Mouse (Mus musculus) ZHBTc4 (cell line): Measurements from ENCODE around the gene Lemd1.

Experiments used
- DNase-seq: peaks from one replicate; pipeline ENCODE4 v3.0.0-alpha.2; 2011; ENCODE audit warnings: low read depth, low spot score

Lemd1 gene

DNA sequence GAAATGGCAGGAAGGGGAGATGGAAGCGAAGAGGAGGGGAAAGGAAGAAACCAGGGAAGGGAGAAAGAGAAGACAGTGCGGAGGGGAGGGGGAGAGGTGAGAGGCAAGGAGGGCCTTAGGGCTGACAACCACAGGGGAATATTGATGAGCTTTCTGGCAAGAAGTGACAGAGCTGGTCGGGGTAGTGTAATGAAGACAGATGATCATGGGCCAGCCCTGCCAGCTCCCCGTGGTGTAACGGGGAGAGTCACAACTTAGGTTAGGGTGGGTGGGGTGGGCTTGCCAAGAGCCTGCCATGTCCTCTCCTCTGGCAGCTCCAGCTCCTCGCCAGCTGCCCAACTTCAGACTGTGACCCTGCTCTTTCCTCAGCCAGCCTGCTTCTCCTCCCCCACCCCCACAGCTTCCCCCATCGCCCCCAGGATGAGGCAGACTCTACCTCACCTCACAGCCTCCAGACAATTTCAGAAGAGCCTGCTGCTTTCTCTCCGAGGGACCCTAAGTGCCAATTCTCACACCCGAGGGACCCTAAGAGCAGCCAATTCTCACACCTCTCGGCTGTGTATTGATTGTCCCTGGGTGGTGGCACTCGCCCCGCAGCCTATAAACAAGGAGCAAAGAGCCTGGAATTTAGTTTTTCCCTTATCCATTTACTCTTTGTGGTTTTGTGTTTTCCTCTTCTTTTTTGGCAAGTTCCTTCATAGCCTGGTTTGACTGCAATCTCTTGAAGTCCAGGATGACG is 26.3 kb upstream of the Lemd1 start:
- no peak for DNase-seq

DNA sequence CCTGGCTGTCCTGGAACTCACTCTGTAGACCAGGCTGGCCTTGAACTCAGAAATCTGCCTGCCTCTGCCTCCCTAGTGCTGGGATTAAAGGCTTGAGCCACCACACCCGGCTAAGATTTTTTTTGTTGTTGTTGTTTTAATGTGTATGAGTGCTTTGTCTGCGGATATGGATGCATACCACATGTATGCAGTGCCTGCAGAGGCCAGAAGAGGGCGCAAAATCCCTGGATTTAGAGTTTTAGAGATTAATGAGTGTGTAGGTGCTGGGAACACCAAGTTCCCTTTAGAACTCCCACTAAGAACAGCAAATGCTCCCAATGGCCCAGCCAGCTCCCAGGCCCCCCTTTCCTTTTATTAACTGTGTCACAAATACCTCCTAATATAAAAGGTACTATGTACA is 25.4 kb upstream of the Lemd1 start:
- DNase-seq = peak; percentile 85

DNA sequence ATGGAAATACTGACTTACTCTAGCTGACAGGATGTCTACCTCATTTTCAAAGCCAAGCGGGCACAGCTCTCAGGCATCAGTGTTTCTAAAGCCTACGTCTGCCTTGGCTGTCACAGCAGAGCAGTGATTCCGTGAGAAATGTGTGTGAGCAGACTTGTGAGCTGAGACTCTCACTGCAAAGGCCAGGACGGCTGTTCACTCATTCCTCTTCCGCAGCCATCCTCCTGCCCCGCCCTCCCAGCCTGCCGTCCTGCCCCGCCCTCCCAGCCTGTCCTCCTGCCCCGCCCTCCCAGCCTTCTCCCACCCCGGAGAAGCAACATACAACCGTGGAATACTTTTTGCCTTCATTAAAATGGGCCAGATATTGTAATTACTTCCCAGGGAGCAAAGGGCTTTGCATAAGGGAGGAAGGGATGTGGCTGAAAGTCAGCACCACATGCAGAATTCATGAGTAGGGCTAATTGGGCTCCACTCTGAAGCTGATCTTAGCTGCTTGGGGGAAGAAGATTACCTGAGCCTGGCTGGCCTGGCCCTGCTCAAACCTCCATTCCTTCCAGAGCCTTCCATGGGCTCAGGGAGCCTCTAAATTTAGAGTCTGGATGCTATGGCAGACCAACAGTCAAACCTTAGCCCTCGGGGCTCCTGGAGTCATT is 23.0 kb upstream of the Lemd1 start:
- DNase-seq = peak; percentile 76

DNA sequence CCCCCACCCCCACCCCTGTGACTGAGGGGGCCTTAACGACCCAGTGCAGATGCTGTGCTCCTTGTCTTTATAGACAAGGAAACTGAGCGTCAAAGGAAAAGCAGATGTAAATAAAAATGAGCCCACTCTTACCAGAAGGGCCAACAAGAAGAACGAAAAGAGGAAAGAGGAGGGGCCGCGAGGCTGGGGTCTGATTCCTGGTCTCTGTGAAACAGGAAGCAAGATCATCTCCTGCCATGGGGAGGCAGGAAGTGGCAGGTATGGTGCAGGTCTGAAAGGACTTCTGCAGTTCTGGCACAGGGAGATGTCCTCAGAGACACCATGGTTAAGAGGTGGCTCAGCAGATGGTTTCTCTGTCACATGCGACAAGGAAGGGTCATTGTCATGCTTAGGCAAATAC is 20.5 kb upstream of the Lemd1 start:
- no peak for DNase-seq

DNA sequence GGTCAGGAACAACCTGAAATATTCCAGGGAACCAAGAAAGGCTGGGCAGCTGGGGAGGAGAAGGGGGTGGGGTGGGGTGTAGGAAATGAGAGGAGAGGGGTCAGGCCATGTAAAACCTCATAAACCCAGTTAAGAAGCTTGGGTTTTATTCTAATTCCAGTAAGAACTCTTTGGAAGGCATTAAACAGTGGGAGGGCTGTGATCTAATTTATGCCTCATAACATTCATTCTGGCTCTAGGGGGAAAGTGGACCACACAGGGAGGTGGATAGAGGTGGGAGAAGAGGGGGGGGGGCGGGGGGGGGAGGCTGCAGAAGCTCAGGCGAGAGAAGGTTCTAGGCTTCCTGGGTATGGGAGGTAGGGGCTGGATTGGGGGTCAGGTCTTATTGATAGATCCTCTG is 19.6 kb upstream of the Lemd1 start:
- no peak for DNase-seq

DNA sequence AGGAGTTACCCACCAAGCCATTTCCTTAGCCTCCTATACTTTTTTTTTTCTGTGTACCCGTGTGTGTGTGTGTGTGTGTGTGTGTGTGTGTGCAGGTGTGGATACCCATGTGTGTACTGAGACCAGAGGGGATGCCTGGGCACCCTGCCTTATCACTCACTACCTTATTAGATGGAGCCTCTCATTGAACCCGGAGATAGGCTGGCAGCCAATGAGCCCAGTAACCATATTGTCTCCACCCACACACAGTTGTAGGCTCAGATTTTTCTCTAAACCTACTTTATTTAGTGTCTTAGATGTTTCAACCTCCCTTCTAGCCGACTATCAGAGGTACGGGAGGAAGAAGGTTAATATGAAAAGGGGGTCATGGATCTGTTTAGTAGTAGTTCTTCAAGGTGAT is 4.9 kb upstream of the Lemd1 start:
- DNase-seq = no peak

DNA sequence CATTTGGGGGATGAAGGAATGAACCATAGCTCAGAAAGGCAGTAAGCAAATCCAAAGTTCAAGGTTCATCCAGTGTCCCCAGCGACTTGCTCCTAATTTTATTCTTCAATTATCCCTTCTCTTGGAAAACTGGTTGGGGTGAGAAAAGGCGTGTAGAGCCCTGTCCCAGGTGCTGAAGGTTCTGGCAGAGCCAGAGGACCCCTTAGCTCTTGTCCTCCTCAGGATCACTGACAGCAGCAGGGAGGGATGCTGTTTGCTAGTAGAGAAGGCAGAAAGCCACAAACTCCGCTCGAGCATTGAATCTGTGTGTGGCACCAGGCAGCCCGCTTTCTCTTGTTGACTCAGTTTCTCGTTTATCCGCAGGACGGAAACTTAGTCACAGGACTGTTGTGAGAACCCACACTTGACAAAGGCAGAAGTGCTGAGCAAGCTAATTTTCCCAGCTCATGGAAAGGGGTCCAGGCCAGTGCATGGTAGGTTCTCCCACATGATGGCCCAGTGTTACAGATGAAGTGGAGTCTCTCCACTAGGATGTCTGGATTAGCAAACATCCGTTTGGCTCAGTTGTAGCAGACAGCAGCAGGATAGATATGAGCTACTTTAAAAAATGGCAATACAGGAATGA is 2.7 kb upstream of the Lemd1 start:
- DNase-seq = peak; percentile 53

DNA sequence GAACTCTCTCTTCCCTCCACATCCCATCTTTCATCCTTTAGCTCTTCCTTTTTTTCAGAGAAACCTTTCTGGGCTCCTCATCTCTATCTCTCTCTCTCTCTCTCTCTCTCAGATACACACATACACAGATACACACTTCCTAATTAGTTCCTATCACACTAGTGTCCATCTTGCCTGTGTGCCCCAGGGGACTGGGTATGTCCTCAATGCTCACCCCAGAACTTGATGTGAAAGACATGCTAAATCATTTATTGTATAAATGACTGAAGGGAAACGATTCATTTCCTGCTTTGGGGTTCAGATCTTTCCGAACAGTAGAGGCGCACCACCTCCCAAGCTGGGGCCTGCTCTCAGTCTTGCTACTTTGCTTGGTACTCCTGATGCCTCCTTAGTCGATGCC is 2.0 kb upstream of the Lemd1 start:
- no peak for DNase-seq

DNA sequence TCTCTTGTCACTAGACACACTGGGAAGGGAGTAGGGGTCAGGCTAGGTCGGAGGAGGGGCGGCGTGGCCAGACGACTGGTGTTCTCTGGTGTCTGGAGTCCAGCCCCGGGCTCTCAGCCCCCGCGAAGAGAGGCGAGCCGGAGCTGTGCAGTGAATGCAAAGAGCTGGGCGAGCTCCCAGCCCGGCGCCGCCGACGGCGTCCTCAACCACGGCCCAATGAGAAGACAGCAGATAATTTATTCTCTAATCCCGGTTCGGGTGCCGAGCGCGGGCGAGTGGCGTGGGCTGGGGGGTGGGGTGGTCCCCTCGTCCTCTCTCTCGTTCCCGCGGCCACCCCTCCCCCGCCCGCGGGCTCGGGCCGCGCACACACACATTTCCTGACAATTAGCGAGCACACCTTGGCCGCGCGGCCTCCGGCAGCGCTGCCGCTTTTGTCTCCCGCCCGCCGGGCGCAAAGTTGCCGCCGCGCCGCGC is 1.2 kb upstream of the Lemd1 start:
- DNase-seq = peak; percentile 85

DNA sequence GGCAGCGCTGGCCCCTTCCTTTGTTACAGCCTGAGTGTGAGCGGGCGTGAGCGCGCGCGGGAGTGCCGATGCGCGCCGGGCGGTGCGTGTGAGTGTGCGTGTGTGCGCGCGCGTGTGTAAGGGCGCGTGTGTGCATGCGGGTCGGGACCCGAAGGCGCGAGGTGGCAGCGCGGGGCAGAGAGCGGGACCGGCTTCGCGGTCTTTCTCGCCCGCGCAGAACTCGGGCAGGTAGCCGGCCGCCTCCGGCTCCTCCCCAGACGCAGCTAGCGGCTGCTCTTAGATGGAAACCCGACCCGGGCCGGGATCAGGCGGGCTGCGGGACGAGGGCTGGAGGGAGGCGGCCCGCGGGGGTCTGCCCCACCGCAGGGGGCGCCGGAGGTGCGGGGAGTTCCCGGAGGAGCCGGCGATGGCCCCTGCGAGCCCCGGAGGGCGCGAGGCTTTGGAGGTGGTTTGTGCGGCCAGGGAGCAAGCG is 574 bp upstream of the Lemd1 start:
- DNase-seq = peak; percentile 59

DNA sequence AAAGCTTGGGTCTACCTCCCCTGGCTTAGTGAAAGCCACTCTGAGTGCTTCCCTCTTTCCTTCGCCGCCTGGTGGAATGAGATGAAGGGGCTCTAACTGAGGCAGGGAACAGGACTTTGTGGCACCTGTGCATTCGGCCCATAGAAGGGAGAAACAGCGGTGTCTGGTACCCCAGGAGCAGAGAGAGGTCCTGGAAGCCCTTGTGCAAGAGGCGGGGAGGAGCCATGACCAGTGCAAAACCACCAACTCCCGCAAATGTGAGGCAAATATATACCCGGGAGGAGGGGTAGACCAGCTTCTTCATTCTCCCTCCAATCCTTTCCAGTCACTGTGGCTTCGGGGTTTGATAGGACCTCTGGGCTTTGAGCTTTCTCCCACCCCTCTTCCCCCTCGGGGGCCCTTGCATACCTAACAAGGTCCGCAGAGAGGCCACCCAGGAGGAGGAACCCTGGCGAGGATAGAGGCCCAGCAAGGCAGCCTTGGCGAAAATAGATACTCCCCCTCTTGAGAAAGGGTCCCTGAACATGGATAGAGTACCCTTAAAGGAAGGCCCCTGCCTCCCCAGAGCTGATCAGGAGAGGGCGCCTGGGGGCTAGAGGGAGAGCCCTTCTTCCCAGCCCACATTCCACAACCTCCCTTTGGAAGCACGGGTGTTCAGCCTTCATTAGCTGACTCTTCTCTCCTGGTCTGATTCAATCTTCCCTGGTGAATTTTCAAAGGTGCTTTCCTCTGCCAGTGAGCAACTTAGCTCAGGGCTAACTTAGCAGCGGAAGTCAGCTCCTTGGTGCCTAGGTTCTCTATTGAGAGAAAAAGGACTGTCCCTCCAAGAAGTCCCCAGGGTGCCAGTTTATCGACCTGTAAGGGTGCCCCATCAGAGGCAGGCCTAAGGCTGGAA is 802 bp downstream of the Lemd1 start:
- peak; percentile 72 for DNase-seq

DNA sequence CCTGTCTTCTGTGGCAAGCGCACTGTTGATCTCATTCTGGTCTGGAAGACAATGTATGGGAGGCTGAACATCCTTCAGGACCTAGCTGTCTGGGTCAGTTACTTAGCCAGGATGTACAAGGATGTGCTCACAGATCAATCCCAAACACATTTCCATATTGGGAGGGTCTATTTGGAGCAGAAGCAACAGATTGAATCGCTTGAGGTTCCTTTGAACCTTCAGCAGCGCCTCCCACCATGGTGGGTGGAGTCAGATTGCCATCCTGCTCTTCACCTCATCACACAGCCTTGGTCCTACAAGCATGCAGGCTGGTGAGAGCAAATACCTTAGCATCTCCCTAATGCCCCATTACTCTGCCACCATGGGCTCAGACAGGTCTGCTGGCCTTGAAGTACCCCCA is 2.6 kb downstream of the Lemd1 start:
- DNase-seq = peak; percentile 89

DNA sequence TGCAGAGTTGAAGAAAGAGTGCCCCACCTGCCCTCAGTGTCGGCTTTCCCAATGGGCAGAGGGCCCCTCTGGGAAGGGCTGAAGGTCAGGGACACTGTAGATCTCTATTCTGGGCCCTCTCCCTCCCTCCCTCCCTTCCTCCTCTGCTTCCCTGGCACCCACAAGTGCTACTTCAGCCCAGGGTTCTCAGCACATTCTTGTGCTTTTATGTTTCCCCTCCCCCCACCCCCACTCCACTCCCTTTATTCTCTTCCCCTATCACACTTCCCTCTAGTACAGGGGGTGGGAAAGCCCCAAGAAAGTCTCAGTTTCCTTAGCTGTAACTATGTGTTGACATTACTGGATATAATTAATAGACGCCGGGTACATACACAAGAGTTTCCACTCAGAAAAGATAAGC is 3.4 kb downstream of the Lemd1 start:
- DNase-seq = peak; percentile 54

DNA sequence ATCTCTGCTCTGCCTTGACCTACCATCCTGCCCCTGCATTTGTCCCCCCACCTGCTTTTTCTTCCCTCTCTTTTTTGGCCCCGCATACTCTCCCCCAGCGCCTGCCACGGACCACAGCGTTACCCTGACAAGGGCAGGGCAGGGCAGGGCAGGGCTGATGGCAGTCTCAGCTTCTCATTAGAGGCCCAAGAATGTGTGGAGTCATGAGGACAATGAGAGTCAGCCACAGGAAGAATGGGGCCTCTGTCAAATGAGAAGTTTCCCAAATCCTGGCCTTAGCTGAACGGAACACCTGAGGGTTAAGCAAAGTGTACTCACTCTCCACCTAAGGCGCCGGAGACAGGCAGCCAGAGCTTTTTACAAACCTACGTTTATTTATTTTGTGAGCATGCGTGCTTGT is 3.9 kb downstream of the Lemd1 start:
- peak; percentile 50 for DNase-seq

DNA sequence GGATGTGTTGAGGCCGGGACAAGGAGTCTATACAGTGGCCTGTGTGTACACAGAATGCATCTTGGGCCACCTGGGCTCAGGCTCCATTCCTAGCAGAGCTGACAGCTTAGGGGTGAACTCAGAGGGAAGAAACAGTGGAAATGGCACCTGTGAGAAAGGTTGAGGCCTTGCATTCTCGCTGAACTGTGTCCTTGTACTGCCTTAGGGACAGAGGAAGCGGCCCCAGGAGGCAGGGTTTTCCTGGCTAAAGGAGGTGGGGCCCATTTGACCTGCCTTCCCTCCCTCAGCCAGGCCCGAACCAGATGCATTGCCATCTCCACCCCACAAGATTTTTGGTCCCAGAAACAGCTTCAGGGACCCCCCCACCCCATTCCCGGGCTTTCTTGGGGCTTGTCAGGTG is 4.5 kb downstream of the Lemd1 start:
- DNase-seq = peak; percentile 51

DNA sequence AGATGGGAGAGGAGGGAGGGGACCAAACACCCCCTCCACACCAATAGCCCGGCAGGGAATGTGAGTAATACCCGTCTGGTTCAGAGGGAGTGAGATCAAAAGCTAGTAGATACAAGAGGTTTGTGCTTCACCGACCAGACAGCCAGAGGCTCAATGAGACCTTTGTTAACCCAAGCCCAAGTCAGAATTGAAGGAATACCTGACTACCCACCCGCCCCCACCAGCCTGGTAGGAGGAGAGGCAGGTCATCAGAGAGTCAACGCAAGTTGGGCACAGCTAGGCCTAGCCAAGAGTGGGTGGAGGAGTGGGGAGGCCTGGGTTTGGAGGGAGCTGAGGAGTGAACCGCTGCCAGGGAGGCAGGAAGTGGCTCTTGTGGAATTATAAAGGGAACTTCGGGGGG is 5.1 kb downstream of the Lemd1 start:
- peak; percentile 21 for DNase-seq

DNA sequence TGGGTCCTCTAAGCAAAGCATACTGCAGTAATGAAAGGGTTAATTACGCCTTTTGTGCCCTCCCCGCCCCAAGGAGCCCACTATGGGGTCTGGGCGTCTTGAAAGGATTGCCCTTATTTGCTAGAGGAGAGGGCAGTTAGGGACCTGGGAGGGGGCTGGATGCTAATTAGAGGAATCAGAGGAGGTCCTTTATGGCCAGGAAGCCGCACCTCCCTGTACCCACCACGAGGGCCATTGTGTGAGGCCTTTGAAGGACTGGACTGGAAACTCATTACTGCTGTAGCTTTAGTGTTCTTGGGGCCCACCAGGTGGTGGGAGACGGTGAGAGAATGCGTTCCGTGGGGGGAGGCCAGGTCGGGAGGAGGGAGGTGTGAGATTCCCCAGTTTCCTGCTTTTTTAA is 6.4 kb downstream of the Lemd1 start:
- peak; percentile 73 for DNase-seq

DNA sequence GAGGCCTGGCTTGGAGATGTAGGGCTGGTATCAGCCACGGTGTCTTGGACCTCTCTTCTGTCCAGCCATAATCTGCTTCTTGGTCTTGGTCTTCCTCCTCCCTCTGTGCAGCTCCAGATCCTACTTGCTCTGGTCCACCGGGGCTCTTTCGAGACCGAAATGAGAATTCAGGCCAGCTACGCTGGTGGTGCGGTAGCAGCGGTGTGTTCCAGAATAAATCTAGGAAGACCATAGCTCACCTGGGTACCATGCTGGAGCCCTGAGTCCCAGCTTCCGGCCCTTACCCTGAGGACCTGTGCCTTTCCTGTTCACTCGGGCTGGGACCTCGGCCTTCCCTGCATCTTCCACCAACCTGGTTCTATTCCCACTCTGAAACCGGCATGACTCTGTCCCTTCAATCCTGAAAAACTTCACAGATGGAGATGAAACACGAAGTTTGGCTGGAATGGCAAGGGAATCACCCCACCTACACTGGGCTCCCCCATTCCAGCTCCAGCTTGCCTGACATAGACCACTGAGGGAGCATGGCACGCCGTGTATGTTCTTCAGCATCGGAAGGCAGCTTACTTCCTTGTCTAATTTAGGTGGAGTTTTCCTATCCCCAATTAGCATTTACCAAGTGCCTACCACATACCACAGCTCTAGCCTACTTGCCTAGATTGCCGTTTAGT is 7.3 kb downstream of the Lemd1 start:
- no peak for DNase-seq

DNA sequence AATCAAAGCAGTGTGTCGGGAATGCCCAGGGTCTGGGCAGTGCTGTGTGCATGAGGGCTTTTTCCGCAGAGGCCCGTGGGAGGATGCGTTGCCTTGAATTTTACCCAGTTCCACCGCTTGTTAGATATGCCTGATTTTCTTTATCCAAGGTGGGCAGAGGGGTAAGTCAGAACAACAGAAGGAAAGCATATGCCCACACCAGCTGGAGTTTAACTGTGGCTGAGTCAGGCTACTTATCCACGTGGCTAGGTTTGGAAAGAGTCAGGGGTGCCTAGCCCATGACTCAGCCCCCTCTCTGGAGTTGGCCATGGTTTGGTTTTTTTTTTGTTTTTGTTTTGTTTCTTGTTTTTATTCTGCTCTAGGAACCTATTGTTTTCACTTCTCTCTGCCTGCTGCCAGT is 8.0 kb downstream of the Lemd1 start:
- DNase-seq = no peak

DNA sequence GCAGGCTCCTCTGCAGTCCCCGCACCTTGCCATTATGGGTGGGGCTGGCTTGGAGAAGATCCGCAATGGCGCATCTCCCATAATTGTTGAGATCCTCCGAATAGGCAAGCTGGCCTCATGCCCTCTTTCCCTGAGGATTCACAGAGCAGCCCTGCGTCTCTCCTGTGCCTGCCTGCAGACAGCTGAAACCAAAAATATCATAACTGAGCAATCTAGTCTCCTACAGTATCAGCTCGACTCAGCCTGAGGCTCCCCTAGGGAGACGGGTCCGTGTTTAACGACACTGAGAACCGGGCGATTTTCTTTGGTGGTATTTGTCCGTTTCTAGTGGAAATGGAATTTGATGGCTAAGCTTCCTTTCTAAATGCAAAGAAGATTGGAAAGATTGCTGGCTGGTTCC is 8.7 kb downstream of the Lemd1 start:
- DNase-seq = no peak
